Mouse (Mus musculus): Measurements from ENCODE around the gene Psme3. TPM values are rescaled to one million over a fixed set of nuclear protein-coding genes. Genes with fewer than 3 reads are reported as not detected.

Gene Psme3
- total and polyA plus RNA-seq, 2 experiments from 2014 or later: 44.7 to 52.0 TPM

GRCm38 (mm10) chr11:101334023-101334422 is 18.0 kb downstream of the Psme3 start:
- peak overlapping the region; percentile 53 for H3K4me2 ChIP-seq (ENCODE audit: low read depth, low read length)

GRCm38 (mm10) chr11:101334516-101334915 is 18.5 kb downstream of the Psme3 start:
- H3K27ac ChIP-seq (ENCODE audit: low read depth): no peak overlapping the region
- H3K36me3 ChIP-seq (replicated peaks; ENCODE audit: control insufficient read depth, insufficient read depth, low read length): no peaks in the 10 kb centered on the region
- peaks cover 7% of the 10 kb centered on the region; the same call in 1 of the 2 replicates for H3K4me1 ChIP-seq (ENCODE audit: control insufficient read depth, insufficient read depth)
- no peak overlapping the region for H3K9ac ChIP-seq (replicated peaks; ENCODE audit: low read depth, low read length)
- ATAC-seq (ENCODE audit: insufficient read depth, low read depth): no peak
- TF ChIP-seq EP300 (IDR thresholded peaks at IDR 0.05; ENCODE audit: low read depth) (no peak), CTCF (IDR thresholded peaks at IDR 0.05; ENCODE audit: low read depth) (no peak)
- WGBS: 27% methylated on average over 6 of the region's 6 CpGs
- no peaks in the 10 kb centered on the region for H3K9me3 ChIP-seq (replicated peaks; ENCODE audit: control insufficient read depth, low read length)
- H3K4me2 ChIP-seq (ENCODE audit: low read depth, low read length): peak overlapping the region; percentile 53
- H3K27me3 ChIP-seq (ENCODE audit: control insufficient read depth, insufficient read depth, low read length): no peaks in the 10 kb centered on the region
- H3K4me3 ChIP-seq (ENCODE audit: low read depth, low read length): peak overlapping the region; percentile 44
- DNase-seq (ENCODE audit: low spot score): no peak

More at GRCm38 (mm10) chr11:101334023-101334422, 18.0 kb downstream of the Psme3 start:
- no peak overlapping the region for H3K9ac ChIP-seq (replicated peaks; ENCODE audit: low read depth, low read length)
- no peaks in the 10 kb centered on the region for H3K9me3 ChIP-seq (replicated peaks; ENCODE audit: control insufficient read depth, low read length)
- H3K27me3 ChIP-seq (ENCODE audit: control insufficient read depth, insufficient read depth, low read length): no peaks in the 10 kb centered on the region
- peaks cover 11% of the 10 kb centered on the region; the same call in 1 of the 2 replicates for H3K4me1 ChIP-seq (ENCODE audit: control insufficient read depth, insufficient read depth)
- TF ChIP-seq CTCF (IDR thresholded peaks at IDR 0.05; ENCODE audit: low read depth): no peak
- TF ChIP-seq EP300 (IDR thresholded peaks at IDR 0.05; ENCODE audit: low read depth): no peak
- DNase-seq (ENCODE audit: low spot score) (no peak), ATAC-seq (ENCODE audit: insufficient read depth, low read depth) (no peak)
- 48% methylated on average over 10 of the region's 10 CpGs for WGBS
- no peak overlapping the region for H3K27ac ChIP-seq (ENCODE audit: low read depth)
- peak overlapping the region; percentile 44 for H3K4me3 ChIP-seq (ENCODE audit: low read depth, low read length)
- no peaks in the 10 kb centered on the region for H3K36me3 ChIP-seq (replicated peaks; ENCODE audit: control insufficient read depth, insufficient read depth, low read length)

- TF ChIP-seq CTCF (IDR thresholded peaks at IDR 0.05; ENCODE audit: low read depth) (no peak), EP300 (IDR thresholded peaks at IDR 0.05; ENCODE audit: low read depth) (no peak)
- WGBS: 79% methylated on average over 9 of the region's 9 CpGs
- H3K27me3 ChIP-seq (ENCODE audit: control insufficient read depth, insufficient read depth, low read length): no peaks in the 10 kb centered on the region
Measured at GRCm38 (mm10) chr11:101335685-101336084, 19.7 kb downstream of the Psme3 start.

GRCm38 (mm10) chr11:101338123-101338760 is 22.2 kb downstream of the Psme3 start:
- H3K4me2 ChIP-seq (ENCODE audit: low read depth, low read length): peak overlapping the region; percentile 41
- H3K9ac ChIP-seq (replicated peaks; ENCODE audit: low read depth, low read length): no peak overlapping the region
- peaks cover 7% of the 10 kb centered on the region; the same call in 1 of the 2 replicates for H3K4me1 ChIP-seq (ENCODE audit: control insufficient read depth, insufficient read depth)
- ATAC-seq (ENCODE audit: insufficient read depth, low read depth): peak; percentile 73
- 9% methylated on average over 9 of the region's 9 CpGs for whole genome bisulfite sequencing
- H3K36me3 ChIP-seq (replicated peaks; ENCODE audit: control insufficient read depth, insufficient read depth, low read length): no peaks in the 10 kb centered on the region
- H3K27ac ChIP-seq (ENCODE audit: low read depth): no peak overlapping the region
- TF ChIP-seq CTCF (IDR thresholded peaks at IDR 0.05; ENCODE audit: low read depth) (no peak), EP300 (IDR thresholded peaks at IDR 0.05; ENCODE audit: low read depth) (no peak)
- peak; percentile 58 for DNase-seq (ENCODE audit: low spot score)
- H3K27me3 ChIP-seq (ENCODE audit: control insufficient read depth, insufficient read depth, low read length): no peaks in the 10 kb centered on the region
- H3K4me3 ChIP-seq (ENCODE audit: low read depth, low read length): peak overlapping the region; percentile 9; the same call in 1 of the 2 replicates
- H3K9me3 ChIP-seq (replicated peaks; ENCODE audit: control insufficient read depth, low read length): no peaks in the 10 kb centered on the region

More at GRCm38 (mm10) chr11:101335685-101336084, 19.7 kb downstream of the Psme3 start:
- Histone ChIP-seq H3K4me2 (ENCODE audit: low read depth, low read length) (no peak overlapping the region), H3K4me3 (ENCODE audit: low read depth, low read length) (no peak overlapping the region), H3K9me3 (replicated peaks; ENCODE audit: control insufficient read depth, low read length) (no peaks in the 10 kb centered on the region), H3K27ac (ENCODE audit: low read depth) (no peak overlapping the region), H3K4me1 (ENCODE audit: control insufficient read depth, insufficient read depth) (peaks cover 7% of the 10 kb centered on the region; the same call in 1 of the 2 replicates), H3K9ac (replicated peaks; ENCODE audit: low read depth, low read length) (no peak overlapping the region), H3K36me3 (replicated peaks; ENCODE audit: control insufficient read depth, insufficient read depth, low read length) (no peaks in the 10 kb centered on the region)
- ATAC-seq (ENCODE audit: insufficient read depth, low read depth): no peak
- no peak for DNase-seq (ENCODE audit: low spot score)

GRCm38 (mm10) chr11:101347083-101347775 is 31.2 kb downstream of the Psme3 start:
- no peak overlapping the region for H3K4me3 ChIP-seq (ENCODE audit: low read depth, low read length)
- no peaks in the 10 kb centered on the region for H3K27me3 ChIP-seq (ENCODE audit: control insufficient read depth, insufficient read depth, low read length)
- no peaks in the 10 kb centered on the region for H3K36me3 ChIP-seq (replicated peaks; ENCODE audit: control insufficient read depth, insufficient read depth, low read length)
- WGBS: 73% methylated on average over 10 of the region's 10 CpGs
- H3K4me1 ChIP-seq (ENCODE audit: control insufficient read depth, insufficient read depth): no peaks in the 10 kb centered on the region
- H3K4me2 ChIP-seq (ENCODE audit: low read depth, low read length): no peak overlapping the region
- ATAC-seq (ENCODE audit: insufficient read depth, low read depth) (no peak), DNase-seq (ENCODE audit: low spot score) (no peak)
- H3K27ac ChIP-seq (ENCODE audit: low read depth): no peak overlapping the region
- no peak overlapping the region for H3K9ac ChIP-seq (replicated peaks; ENCODE audit: low read depth, low read length)
- H3K9me3 ChIP-seq (replicated peaks; ENCODE audit: control insufficient read depth, low read length): no peaks in the 10 kb centered on the region
- TF ChIP-seq EP300 (IDR thresholded peaks at IDR 0.05; ENCODE audit: low read depth): no peak
- no peak for TF ChIP-seq CTCF (IDR thresholded peaks at IDR 0.05; ENCODE audit: low read depth)
